Mouse (Mus musculus) bone marrow, adult 2 months (tissue): ENCODE results near the gene Optn. TPM values are rescaled to one million over a fixed set of nuclear protein-coding genes. Genes with fewer than 3 reads are reported as not detected.

Experiments used
- H3K27ac ChIP-seq: fragments of 200-500 bp; 2 replicates; pipeline ENCODE4 v1.5.1; 2012; ENCODE audit warnings: low read depth, mild to moderate bottlenecking, control low read depth, inconsistent platforms, low read length; ENCODE audit not compliant: control insufficient read depth, poor library complexity, insufficient read depth
- H3K4me1 ChIP-seq: fragments of 200-500 bp; 2 replicates; pipeline ENCODE4 v1.6.1; 2011; ENCODE audit warnings: low read length; ENCODE audit not compliant: control insufficient read depth, insufficient read depth
- H3K4me3 ChIP-seq: fragments of 200-500 bp; replicated peaks from 2 replicates; pipeline ENCODE3; 2011; ENCODE audit warnings: mild to moderate bottlenecking, low read depth, low read length, control low read depth; ENCODE audit not compliant: control insufficient read depth
- CTCF ChIP-seq: fragments of 200-500 bp; IDR thresholded peaks from 2 replicates; pipeline ENCODE4 v1.5.1; 2011; ENCODE audit warnings: low read length, control low read depth; ENCODE audit not compliant: control insufficient read depth, insufficient read depth
- POLR2A ChIP-seq: fragments of 200-500 bp; IDR thresholded peaks from 2 replicates; pipeline ENCODE4 v1.6.1; 2011; ENCODE audit warnings: low read depth, mild to moderate bottlenecking, control low read depth, low read length, borderline replicate concordance; ENCODE audit not compliant: control insufficient read depth
- WGBS: fragments of 180-500 bp; shearing (Covaris S2); methylation state at CpG from one replicate; pipeline ENCODE4 v1.1.7; 2018; 5-methylcytosine and 5-hydroxymethylcytosine counted together
- polyA plus RNA-seq: library from polyadenylated mRNA; stranded (reverse); fragments of >200 nt; gene quantifications from 2 replicates; pipeline ENCODE4 v1.2.4, GENCODE M21; 2011; ENCODE audit warnings: low replicate concordance; ENCODE audit not compliant: missing spikeins, insufficient read depth, insufficient read length

The Optn gene
- polyA plus RNA-seq, 1 experiment = 60.2 TPM

GRCm38 (mm10) chr2:5037390-5037789 is 26.5 kb downstream of the Optn start:
- Histone ChIP-seq H3K4me3 (no peak overlapping the region), H3K4me1 (no peaks in the 10 kb centered on the region; the same call in 1 of the 2 replicates), H3K27ac (no peak overlapping the region)
- 94% methylated on average over 3 of the region's 3 CpGs for WGBS
- TF ChIP-seq CTCF = no peak
- TF ChIP-seq POLR2A = no peak

- Histone ChIP-seq H3K4me3 (no peak overlapping the region), H3K4me1 (no peaks in the 10 kb centered on the region; the same call in 1 of the 2 replicates), H3K27ac (no peak overlapping the region)
- TF ChIP-seq POLR2A (no peak), CTCF (no peak)
- 79% methylated on average over 10 of the region's 10 CpGs for WGBS
Measured at GRCm38 (mm10) chr2:5036411-5037076, 27.3 kb downstream of the Optn start.

- Histone ChIP-seq H3K4me3 (no peak overlapping the region), H3K27ac (no peak overlapping the region), H3K4me1 (no peaks in the 10 kb centered on the region; the same call in 1 of the 2 replicates)
- no peak for TF ChIP-seq POLR2A
- TF ChIP-seq CTCF = no peak
- 87% methylated on average over 9 of the region's 9 CpGs for WGBS
Measured at GRCm38 (mm10) chr2:5035241-5035640, 28.6 kb downstream of the Optn start.

- Histone ChIP-seq H3K4me1 (no peaks in the 10 kb centered on the region; the same call in 1 of the 2 replicates), H3K4me3 (no peak overlapping the region), H3K27ac (no peak overlapping the region)
- WGBS = 72% methylated on average over 8 of the region's 8 CpGs
- TF ChIP-seq POLR2A = no peak
- TF ChIP-seq CTCF = no peak
Measured at GRCm38 (mm10) chr2:5034801-5035200, 29.1 kb downstream of the Optn start.

GRCm38 (mm10) chr2:5033546-5034420 is 30.1 kb downstream of the Optn start:
- TF ChIP-seq CTCF (no peak), POLR2A (no peak)
- Histone ChIP-seq H3K4me3 (no peak overlapping the region), H3K4me1 (no peaks in the 10 kb centered on the region; the same call in 1 of the 2 replicates), H3K27ac (no peak overlapping the region)
- 65% methylated on average over 15 of the region's 15 CpGs for WGBS

- Histone ChIP-seq H3K27ac (no peak overlapping the region), H3K4me1 (no peaks in the 10 kb centered on the region; the same call in 1 of the 2 replicates), H3K4me3 (no peak overlapping the region)
- 86% methylated on average over 5 of the region's 5 CpGs for WGBS
- TF ChIP-seq POLR2A (no peak), CTCF (no peak)
Measured at GRCm38 (mm10) chr2:5032665-5033064, 31.2 kb downstream of the Optn start.

GRCm38 (mm10) chr2:5031215-5031614 is 32.6 kb downstream of the Optn start:
- TF ChIP-seq CTCF (no peak), POLR2A (no peak)
- Histone ChIP-seq H3K4me3 (no peak overlapping the region), H3K4me1 (no peaks in the 10 kb centered on the region; the same call in 1 of the 2 replicates), H3K27ac (no peak overlapping the region)
- WGBS = 92% methylated on average over 7 of the region's 7 CpGs

GRCm38 (mm10) chr2:5029808-5030207 is 34.0 kb downstream of the Optn start:
- TF ChIP-seq CTCF = no peak
- WGBS = 93% methylated on average over 4 of the region's 4 CpGs
- no peak overlapping the region for H3K27ac ChIP-seq
- no peaks in the 10 kb centered on the region; the same call in 1 of the 2 replicates for H3K4me1 ChIP-seq
- H3K4me3 ChIP-seq = no peak overlapping the region

GRCm38 (mm10) chr2:5028047-5028446 is 35.8 kb downstream of the Optn start:
- H3K27ac ChIP-seq = no peak overlapping the region
- H3K4me3 ChIP-seq = no peak overlapping the region
- TF ChIP-seq CTCF (no peak), POLR2A (no peak)
- no peaks in the 10 kb centered on the region for H3K4me1 ChIP-seq
- 93% methylated on average over 7 of the region's 7 CpGs for WGBS
